Mouse (Mus musculus): Measurements from ENCODE around the gene Ephb1.

DNA sequence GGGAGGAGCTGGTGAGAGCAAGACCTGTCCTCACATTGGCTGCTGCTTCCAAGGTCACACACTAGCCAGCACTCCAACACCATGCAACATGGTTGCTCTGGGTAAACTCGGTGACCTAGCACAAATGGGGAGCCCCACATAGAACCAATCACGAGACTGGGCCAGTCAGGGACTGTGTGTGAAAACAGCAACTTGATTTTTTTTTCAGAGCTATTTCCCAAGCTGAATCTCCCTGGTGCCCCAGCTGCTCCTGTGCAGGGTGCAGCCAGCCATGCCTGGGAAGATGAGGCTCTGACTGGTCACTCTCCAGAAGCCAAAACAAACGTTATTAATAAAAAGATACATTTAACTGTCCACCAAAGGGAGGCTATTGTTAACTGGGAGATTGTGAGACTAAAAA is 173.2 kb downstream of the Ephb1 start:
- TF ChIP-seq POLR2A (IDR thresholded peaks at IDR 0.05; ENCODE audit: insufficient read depth, low read depth, low read length) (no peak), CTCF (IDR thresholded peaks at IDR 0.05; ENCODE audit: insufficient read depth, low read depth, low read length) (no peak)

Measured in olfactory bulb, adult 2 months (tissue).